ENCODE assay signal across 10 mouse cellular contexts in genomic region chr17:86170164-86170958, GRCm38 (mm10). TPM values are rescaled to one million over a fixed set of nuclear protein-coding genes. Genes with fewer than 3 reads are reported as not detected.
DNase-seq lines count a peak whose midpoint lies in the region; ATAC-seq lines count a peak whose summit lies in the region.
"Had no signal": no experiment of that assay in that cellular context is flagged by ENCODE, and none has a peak within 500 bp of the region (broad histone marks: within the 10 kb centered on the region; RNA-seq: fewer than 3 reads in every experiment).

No protein-coding gene starts in this region.

- H3K4me2 ChIP-seq in heart, embryonic 12.5 days = peak overlapping the region; percentile 97
- 0 out of 2 replicates have a peak overlapping the region, but pooled peaks have one; percentile 12 for H3K4me2 ChIP-seq in hindbrain, embryonic 11.5 days (replicated peaks; ENCODE audit: low read depth, low read length)
- 0 out of 2 replicates have a peak overlapping the region, but pooled peaks have one; percentile 17 for H3K4me2 ChIP-seq in midbrain, embryonic 11.5 days

- intact Hi-C loops in heart, postnatal 25 days (cut with DNase I) = loop anchor here (5.0 kb wide), 1 partner anchor 67 kb away; no protein-coding TSS in a partner anchor
- intact Hi-C loops in left cerebral cortex, postnatal 25 days (cut with DNase I) = no loop called here
- intact Hi-C loops in left cerebral cortex, postnatal 4 days (cut with DNase I) = loop anchor here (5.0 kb wide), 1 partner anchor 62 kb away; no protein-coding TSS in a partner anchor

- ATAC-seq in heart, embryonic 12.5 days (ENCODE audit: insufficient number of reproducible peaks, low FRiP score) = no peak
- no peak for ATAC-seq in hindbrain, embryonic 11.5 days (ENCODE audit: low FRiP score)
- ATAC-seq in midbrain, embryonic 11.5 days (ENCODE audit: low FRiP score) = no peak

- DNase-seq in heart, postnatal 25 days (ENCODE audit: low spot score) = no peak
- no peak for DNase-seq in hindbrain, embryonic 11.5 days (ENCODE audit: low spot score)
- no peak for DNase-seq in midbrain, embryonic 11.5 days (ENCODE audit: low spot score, missing footprints)
- no peak for DNase-seq in left cerebral cortex, postnatal 25 days (ENCODE audit: low spot score in 2 of 2)
- no peak for DNase-seq in left cerebral cortex, postnatal 4 days
- DNase-seq in yolk sac, embryonic 10.5 days (ENCODE audit: low spot score) = no peak
- DNase-seq: thymus, postnatal 36 days had no signal

- no peak overlapping the region for H3K27ac ChIP-seq in heart, embryonic 12.5 days (ENCODE audit: poor library complexity, severe bottlenecking)
- no peak overlapping the region for H3K27ac ChIP-seq in brown adipose tissue, adult 24 weeks (replicated peaks; ENCODE audit: low read depth, low read length)
- no peak overlapping the region for H3K27ac ChIP-seq in hindbrain, embryonic 11.5 days (ENCODE audit: low read depth, low read length)
- no peak overlapping the region for H3K27ac ChIP-seq in midbrain, embryonic 11.5 days (ENCODE audit: low read depth, low read length)
- H3K27ac ChIP-seq: liver, embryonic 14.5 days had no signal

- 54% methylated on average over 9 of the region's 9 CpGs for WGBS in heart, embryonic 12.5 days
- 59% methylated on average over 9 of the region's 9 CpGs for WGBS in hindbrain, embryonic 11.5 days
- WGBS in midbrain, embryonic 11.5 days = 56% methylated on average over 9 of the region's 9 CpGs

- peak overlapping the region; percentile 62 for H3K9ac ChIP-seq in heart, embryonic 12.5 days
- H3K9ac ChIP-seq in hindbrain, embryonic 11.5 days (ENCODE audit: low read depth, low read length) = no peak overlapping the region
- no peak overlapping the region for H3K9ac ChIP-seq in midbrain, embryonic 11.5 days (ENCODE audit: low read length)
- H3K9ac ChIP-seq: liver, embryonic 14.5 days had no signal

- H3K4me1 ChIP-seq in heart, embryonic 12.5 days (replicated peaks) = peaks cover 39% of the 10 kb centered on the region
- peaks cover 10% of the 10 kb centered on the region for H3K4me1 ChIP-seq in brown adipose tissue, adult 24 weeks (ENCODE audit: control insufficient read depth, insufficient read depth, insufficient read length, low read length)
- H3K4me1 ChIP-seq in hindbrain, embryonic 11.5 days (replicated peaks; ENCODE audit: control insufficient read depth, insufficient read depth, low read length) = peaks cover 3% of the 10 kb centered on the region; the same call in 1 of the 2 replicates
- peaks cover 26% of the 10 kb centered on the region for H3K4me1 ChIP-seq in midbrain, embryonic 11.5 days (ENCODE audit: control insufficient read depth, insufficient read depth, low read length)

- H3K9me3 ChIP-seq in heart, embryonic 12.5 days (replicated peaks) = no peaks in the 10 kb centered on the region
- no peaks in the 10 kb centered on the region for H3K9me3 ChIP-seq in hindbrain, embryonic 11.5 days (ENCODE audit: control insufficient read depth, low read length)
- H3K9me3 ChIP-seq in midbrain, embryonic 11.5 days (ENCODE audit: control insufficient read depth, low read length) = no peaks in the 10 kb centered on the region

- H3K36me3 ChIP-seq in heart, embryonic 12.5 days = peaks cover 16% of the 10 kb centered on the region
- no peaks in the 10 kb centered on the region for H3K36me3 ChIP-seq in hindbrain, embryonic 11.5 days (ENCODE audit: control insufficient read depth, insufficient read depth, low read length)
- H3K36me3 ChIP-seq in midbrain, embryonic 11.5 days (ENCODE audit: control insufficient read depth, insufficient read depth, low read length) = no peaks in the 10 kb centered on the region

- no peaks in the 10 kb centered on the region for H3K27me3 ChIP-seq in heart, embryonic 12.5 days (replicated peaks)
- H3K27me3 ChIP-seq in hindbrain, embryonic 11.5 days (ENCODE audit: control insufficient read depth, insufficient read depth, low read length) = no peaks in the 10 kb centered on the region
- peaks cover 13% of the 10 kb centered on the region for H3K27me3 ChIP-seq in midbrain, embryonic 11.5 days (ENCODE audit: control insufficient read depth, insufficient read depth, low read length)

- peak overlapping the region; percentile 85 for H3K4me3 ChIP-seq in heart, embryonic 12.5 days
- peak overlapping the region; percentile 79 for H3K4me3 ChIP-seq in brown adipose tissue, adult 24 weeks (ENCODE audit: insufficient read depth, low read depth, low read length)
- no peak overlapping the region for H3K4me3 ChIP-seq in hindbrain, embryonic 11.5 days (ENCODE audit: low read depth, low read length)
- H3K4me3 ChIP-seq in midbrain, embryonic 11.5 days (ENCODE audit: low read depth, low read length) = no peak overlapping the region

RNA-seq across cellular contexts. Expression of gene Prkce, which starts 2.8 kb away (rescaled TPM):
- polyA plus RNA-seq in heart, embryonic 12.5 days (2016; fragmentation: Nextera tagmentation; extraction: Ambion mirVana) = 12.0 and 14.6 TPM in 2 replicates
- total RNA-seq in heart, postnatal 25 days (2021) = 10 to 100 TPM; 25.9 to 28.3 TPM
- 13.7 and 18.0 TPM in 2 replicates for polyA plus RNA-seq in brown adipose tissue, adult 24 weeks (2012; ENCODE audit: insufficient read depth, insufficient read length, missing spikeins)
- polyA plus RNA-seq in hindbrain, embryonic 11.5 days (2014; fragmentation: Nextera tagmentation; extraction: Ambion mirVana) = 7.3 and 7.4 TPM in 2 replicates
- 3.5 and 3.8 TPM in 2 replicates for polyA plus RNA-seq in midbrain, embryonic 11.5 days (2014; fragmentation: Nextera tagmentation; extraction: Ambion mirVana)
- 100 to 1,000 TPM; 269 to 275 TPM for total RNA-seq in left cerebral cortex, postnatal 25 days (2021)
- 100 to 1,000 TPM; 253 to 257 TPM for total RNA-seq in left cerebral cortex, postnatal 4 days (2021)

RNA-seq across cellular contexts. Expression of gene Srbd1, which starts 25.4 kb away (rescaled TPM):
- 13.1 and 14.0 TPM in 2 replicates for polyA plus RNA-seq in heart, embryonic 12.5 days (2016; fragmentation: Nextera tagmentation; extraction: Ambion mirVana)
- total RNA-seq in heart, postnatal 25 days (2021) = 10 to 100 TPM; 10.5 to 10.9 TPM
- polyA plus RNA-seq in brown adipose tissue, adult 24 weeks (2012; ENCODE audit: insufficient read depth, insufficient read length, missing spikeins) = 3.6 and 4.6 TPM in 2 replicates
- polyA plus RNA-seq in hindbrain, embryonic 11.5 days (2014; fragmentation: Nextera tagmentation; extraction: Ambion mirVana) = 10.3 and 12.6 TPM in 2 replicates
- polyA plus RNA-seq in midbrain, embryonic 11.5 days (2014; fragmentation: Nextera tagmentation; extraction: Ambion mirVana) = 10.3 and 11.4 TPM in 2 replicates
- 10 to 100 TPM; 14.8 to 15.5 TPM for total RNA-seq in left cerebral cortex, postnatal 25 days (2021)
- 10 to 100 TPM; 23.9 to 24.4 TPM for total RNA-seq in left cerebral cortex, postnatal 4 days (2021)

Comparison
In these comparisons a context has a peak if more than half of its experiments do, and no peak if none do; other contexts are left out.
1. H3K4me2 ChIP-seq: peak in every context shown above with its lines; median percentile 97 in heart, embryonic 12.5 days; 17 in midbrain, embryonic 11.5 days; 12 in hindbrain, embryonic 11.5 days.
2. H3K4me3 ChIP-seq: peak in heart, embryonic 12.5 days (single experiment) and brown adipose tissue, adult 24 weeks (single experiment); none in hindbrain, embryonic 11.5 days (single experiment) and midbrain, embryonic 11.5 days (single experiment).